Mouse (Mus musculus) megakaryocyte, embryonic 14.5 days (primary cell): Measurements from ENCODE around the gene Sh3bgrl.

ENCODE experiments used
- FLI1 ChIP-seq: IDR thresholded peaks from 2 replicates; pipeline ENCODE4 v1.6.1; 2012; ENCODE audit warnings: low read length, inconsistent platforms, mixed read lengths
- GATA1 ChIP-seq: IDR thresholded peaks from 3 replicates; pipeline ENCODE4 v1.6.1; 2012; ENCODE audit warnings: mixed read lengths, low read length, inconsistent platforms, borderline replicate concordance

GRCm38 (mm10) chrX:109119829-109120826 is 25.0 kb downstream of the Sh3bgrl start:
- TF ChIP-seq FLI1 (no peak), GATA1 (no peak)
